Mouse (Mus musculus) heart, adult 2 months (tissue): ENCODE measurements at regions not wholly inside any gene's neighbourhood (a gene's known extent, or its start where the extent isn't known, plus 50 kb on each side); places are given as distances from the start of the nearest gene placed in this dataset.

ENCODE experiments used
- DNase-seq, 2 experiments: peaks; one replicate each; pipeline ENCODE4 v3.0.0; 2021
- H3K27ac ChIP-seq: fragments of 200-600 bp; 2 replicates; pipeline ENCODE4 v1.8.1; 2022
- H3K27me3 ChIP-seq: fragments of 200-500 bp; 2 replicates; pipeline ENCODE4 v1.6.1; 2012; ENCODE audit warnings: mild to moderate bottlenecking, low read length, inconsistent platforms, mixed read lengths; ENCODE audit not compliant: control insufficient read depth, insufficient read depth
- H3K36me3 ChIP-seq: fragments of 200-500 bp; 2 replicates; pipeline ENCODE4 v1.6.1; 2012; ENCODE audit warnings: low read length, inconsistent platforms; ENCODE audit not compliant: control insufficient read depth, insufficient read depth
- H3K4me1 ChIP-seq: fragments of 200-500 bp; 2 replicates; pipeline ENCODE4 v1.6.1; 2011; ENCODE audit warnings: low read length; ENCODE audit not compliant: control insufficient read depth, insufficient read depth
- H3K4me3 ChIP-seq: fragments of 200-600 bp; 2 replicates; pipeline ENCODE4 v1.8.1; 2022
- H3K79me2 ChIP-seq: fragments of 200-500 bp; replicated peaks from 2 replicates; pipeline ENCODE4 v1.6.1; 2012; ENCODE audit warnings: mild to moderate bottlenecking, inconsistent platforms, low read length, moderate library complexity, mixed read lengths; ENCODE audit not compliant: control insufficient read depth, insufficient read depth
- H3K9ac ChIP-seq: fragments of 200-500 bp; 2 replicates; pipeline ENCODE4 v1.6.1; 2012; ENCODE audit warnings: low read depth, mild to moderate bottlenecking, control low read depth, inconsistent platforms, low read length, mixed read lengths
- CTCF ChIP-seq: fragments of 200-600 bp; IDR thresholded peaks from 2 replicates; pipeline ENCODE4 v1.8.1; 2022; ENCODE audit warnings: antibody characterized with exemption, mild to moderate bottlenecking, moderate library complexity
- EP300 ChIP-seq: fragments of 200-500 bp; IDR thresholded peaks from 2 replicates; pipeline ENCODE4 v1.6.1; 2011; ENCODE audit warnings: low read depth, low read length, control low read depth; ENCODE audit not compliant: insufficient read depth
- POLR2A ChIP-seq: fragments of 200-500 bp; IDR thresholded peaks from 2 replicates; pipeline ENCODE4 v1.6.1; 2011; ENCODE audit warnings: mild to moderate bottlenecking, low read depth, low read length, control low read depth; ENCODE audit not compliant: insufficient read depth
- WGBS: fragments of 180-500 bp; shearing (Covaris S2); methylation state at CpG from one replicate; pipeline ENCODE4 v1.1.7; 2018; 5-methylcytosine and 5-hydroxymethylcytosine counted together
- intact Hi-C: fragments of 180-260 bp; cut with DNase I; formaldehyde crosslinking; loops from one replicate; pipeline ENCODE4 v1.15.1; 2025

GRCm38 (mm10) chr13:70149041-70149898 lies 347.1 kb downstream of the Med10 start:
- 51% methylated on average over 8 of the region's 8 CpGs for WGBS
- intact Hi-C loops: no loop called here

GRCm38 (mm10) chr13:70149899-70150184 lies 347.6 kb downstream of the Med10 start:
- no peaks in the 10 kb centered on the region for H3K36me3 ChIP-seq
- no peaks in the 10 kb centered on the region for H3K27me3 ChIP-seq
- no peak overlapping the region for H3K27ac ChIP-seq
- no peaks in the 10 kb centered on the region for H3K79me2 ChIP-seq
- H3K9ac ChIP-seq: no peak overlapping the region
- intact Hi-C loops: no loop called here
- H3K4me3 ChIP-seq: no peak overlapping the region
- TF ChIP-seq EP300 (no peak), POLR2A (no peak), CTCF (no peak)
- no peak for DNase-seq
- WGBS: 70% methylated on average over 10 of the region's 10 CpGs
- H3K4me1 ChIP-seq: no peaks in the 10 kb centered on the region

More at GRCm38 (mm10) chr13:70149041-70149898, 347.1 kb downstream of the Med10 start:
- Histone ChIP-seq H3K36me3 (no peaks in the 10 kb centered on the region), H3K4me1 (no peaks in the 10 kb centered on the region), H3K4me3 (no peak overlapping the region), H3K9ac (no peak overlapping the region), H3K27ac (no peak overlapping the region), H3K27me3 (no peaks in the 10 kb centered on the region), H3K79me2 (no peaks in the 10 kb centered on the region)
- DNase-seq: no peak
- TF ChIP-seq EP300 (no peak), POLR2A (no peak), CTCF (no peak)

GRCm38 (mm10) chr13:70153062-70153461 lies 350.9 kb downstream of the Med10 start:
- no peaks in the 10 kb centered on the region for H3K36me3 ChIP-seq
- intact Hi-C loops: no loop called here
- TF ChIP-seq CTCF: no peak
- no peak for TF ChIP-seq EP300
- no peak for TF ChIP-seq POLR2A

GRCm38 (mm10) chr13:70155596-70155995 lies 353.4 kb downstream of the Med10 start:
- no peak overlapping the region for H3K4me3 ChIP-seq
- no peaks in the 10 kb centered on the region for H3K36me3 ChIP-seq
- intact Hi-C loops: no loop called here
- no peaks in the 10 kb centered on the region for H3K4me1 ChIP-seq
- DNase-seq: no peak
- no peaks in the 10 kb centered on the region for H3K27me3 ChIP-seq
- TF ChIP-seq CTCF (no peak), POLR2A (no peak), EP300 (no peak)
- no peaks in the 10 kb centered on the region for H3K79me2 ChIP-seq
- WGBS: 81% methylated on average over 5 of the region's 5 CpGs
- no peak overlapping the region for H3K27ac ChIP-seq
- H3K9ac ChIP-seq: no peak overlapping the region

More at GRCm38 (mm10) chr13:70153062-70153461, 350.9 kb downstream of the Med10 start:
- 59% methylated on average over 8 of the region's 8 CpGs for WGBS
- no peaks in the 10 kb centered on the region for H3K27me3 ChIP-seq
- no peaks in the 10 kb centered on the region for H3K79me2 ChIP-seq
- H3K27ac ChIP-seq: no peak overlapping the region
- no peak overlapping the region for H3K9ac ChIP-seq
- H3K4me3 ChIP-seq: no peak overlapping the region
- H3K4me1 ChIP-seq: no peaks in the 10 kb centered on the region
- no peak for DNase-seq

- Histone ChIP-seq H3K27me3 (no peaks in the 10 kb centered on the region), H3K4me3 (no peak overlapping the region), H3K27ac (no peak overlapping the region), H3K4me1 (no peaks in the 10 kb centered on the region), H3K79me2 (no peaks in the 10 kb centered on the region), H3K9ac (no peak overlapping the region), H3K36me3 (no peaks in the 10 kb centered on the region)
- 86% methylated on average over 8 of the region's 8 CpGs for WGBS
- intact Hi-C loops: no loop called here
- TF ChIP-seq POLR2A: no peak
- TF ChIP-seq CTCF: no peak
- no peak for TF ChIP-seq EP300
- no peak for DNase-seq
Measured at GRCm38 (mm10) chr13:70156975-70157588, 354.9 kb downstream of the Med10 start.

GRCm38 (mm10) chr13:70159065-70159464 lies 356.9 kb downstream of the Med10 start:
- Histone ChIP-seq H3K27ac (no peak overlapping the region), H3K79me2 (no peaks in the 10 kb centered on the region), H3K27me3 (no peaks in the 10 kb centered on the region), H3K4me1 (no peaks in the 10 kb centered on the region), H3K36me3 (no peaks in the 10 kb centered on the region), H3K9ac (no peak overlapping the region), H3K4me3 (no peak overlapping the region)
- intact Hi-C loops: no loop called here
- 37% methylated on average over 3 of the region's 3 CpGs for WGBS
- TF ChIP-seq EP300 (no peak), POLR2A (no peak), CTCF (no peak)
- DNase-seq: no peak
